In genomic region chr4:88916306-88916705, GRCm38 (mm10) we compare ENCODE assay signal across 29 mouse cellular contexts. TPM values are rescaled to one million over a fixed set of nuclear protein-coding genes. Genes with fewer than 3 reads are reported as not detected.
DNase-seq lines count a peak whose midpoint lies in the region; ATAC-seq lines count a peak whose summit lies in the region.
"Had no signal": no experiment of that assay in that cellular context is flagged by ENCODE, and none has a peak within 500 bp of the region (broad histone marks: within the 10 kb centered on the region; RNA-seq: fewer than 3 reads in every experiment).

No protein-coding gene starts in this region.

- H3K36me3 ChIP-seq in heart, embryonic 11.5 days (ENCODE audit: control insufficient read depth, insufficient read depth, low read length): no peaks in the 10 kb centered on the region
- H3K36me3 ChIP-seq in midbrain, embryonic 10.5 days: no peaks in the 10 kb centered on the region
- H3K36me3 ChIP-seq: embryonic facial prominence, embryonic 15.5 days; forebrain, embryonic 10.5 days; forebrain, embryonic 15.5 days; intestine, embryonic 15.5 days had no signal

- intact Hi-C loops in heart, postnatal 10 days (cut with DNase I): no loop called here

- 74% methylated on average over 4 of the region's 4 CpGs for WGBS in heart, embryonic 11.5 days (ENCODE audit: insufficient replicate concordance)
- 87% methylated on average over 4 of the region's 4 CpGs for WGBS in midbrain, embryonic 10.5 days

- no peaks in the 10 kb centered on the region for H3K27me3 ChIP-seq in heart, embryonic 11.5 days (ENCODE audit: control insufficient read depth, insufficient read depth, low read length)
- no peaks in the 10 kb centered on the region for H3K27me3 ChIP-seq in midbrain, embryonic 10.5 days (ENCODE audit: low read depth, poor library complexity, severe bottlenecking)
- H3K27me3 ChIP-seq: embryonic facial prominence, embryonic 15.5 days; forebrain, embryonic 15.5 days; intestine, embryonic 15.5 days; Patski had no signal

- ATAC-seq in heart, embryonic 11.5 days (replicated peaks; ENCODE audit: insufficient number of reproducible peaks, low FRiP score, low TSS enrichment): no peak
- ATAC-seq: activated CD4-positive, CD25-positive, alpha-beta regulatory T cell, adult 4 months; forebrain, embryonic 15.5 days; intestine, embryonic 15.5 days; Patski had no signal

- H3K4me1 ChIP-seq in heart, embryonic 11.5 days (ENCODE audit: control insufficient read depth, insufficient read depth, low read length): no peaks in the 10 kb centered on the region
- no peaks in the 10 kb centered on the region for H3K4me1 ChIP-seq in midbrain, embryonic 10.5 days
- H3K4me1 ChIP-seq: embryonic facial prominence, embryonic 15.5 days; forebrain, embryonic 10.5 days; forebrain, embryonic 15.5 days; intestine, embryonic 15.5 days had no signal

- no peak overlapping the region for H3K4me3 ChIP-seq in heart, embryonic 11.5 days (ENCODE audit: low read depth, low read length)
- H3K4me3 ChIP-seq in midbrain, embryonic 10.5 days: no peak overlapping the region
- H3K4me3 ChIP-seq: embryonic facial prominence, embryonic 15.5 days; erythroblast, embryonic 14.5 days; forebrain, embryonic 10.5 days; forebrain, embryonic 15.5 days; intestine, embryonic 15.5 days had no signal

- no peak overlapping the region for H3K4me2 ChIP-seq in heart, embryonic 11.5 days
- H3K4me2 ChIP-seq: embryonic facial prominence, embryonic 15.5 days; forebrain, embryonic 15.5 days; hindbrain, embryonic 14.5 days; intestine, embryonic 15.5 days had no signal

- DNase-seq in adrenal gland, adult 2 months: peak; percentile 53
- no peak for DNase-seq in adrenal gland, adult 18-20 months (ENCODE audit: low spot score in 2 of 2)
- DNase-seq in heart, postnatal 10 days: peak; percentile 23 to 27
- DNase-seq in adrenal gland, adult 8-10 months: peak; percentile 10
- DNase-seq in adrenal gland, postnatal 36 days: peak; percentile 38 to 51
- no peak for DNase-seq in midbrain, embryonic 10.5 days (ENCODE audit: low spot score)
- DNase-seq: cerebellum, adult 18-20 months; cerebellum, adult 9-11 months; embryo, embryonic 11 days; gastrocnemius, postnatal 36 days; heart, adult 11 months; kidney, adult 18-20 months had no signal

- no peak overlapping the region for H3K9ac ChIP-seq in heart, embryonic 11.5 days (ENCODE audit: low read depth, low read length)
- H3K9ac ChIP-seq: embryonic facial prominence, embryonic 15.5 days; forebrain, embryonic 15.5 days; hindbrain, embryonic 14.5 days; intestine, embryonic 15.5 days had no signal

- H3K9me3 ChIP-seq in heart, embryonic 11.5 days (replicated peaks; ENCODE audit: control insufficient read depth, low read length): no peaks in the 10 kb centered on the region
- H3K9me3 ChIP-seq in midbrain, embryonic 10.5 days (replicated peaks): no peaks in the 10 kb centered on the region
- H3K9me3 ChIP-seq: embryonic facial prominence, embryonic 15.5 days; forebrain, embryonic 10.5 days; forebrain, embryonic 15.5 days; intestine, embryonic 15.5 days had no signal

- no peak overlapping the region for H3K27ac ChIP-seq in heart, embryonic 11.5 days (ENCODE audit: low read depth, low read length)
- H3K27ac ChIP-seq in midbrain, embryonic 10.5 days (replicated peaks): no peak overlapping the region
- H3K27ac ChIP-seq: embryonic facial prominence, embryonic 15.5 days; forebrain, embryonic 10.5 days; forebrain, embryonic 15.5 days; hindbrain, embryonic 14.5 days; intestine, embryonic 15.5 days had no signal

RNA-seq across cellular contexts. Expression of gene Ifne, which starts 36.3 kb away (rescaled TPM):
- total RNA-seq in adrenal gland, adult 2 months (2021): not detected
- not detected in 2 replicates for polyA plus RNA-seq in adrenal gland, adult 2 months (2012; rRNA removed)
- total RNA-seq in adrenal gland, adult 18-20 months (2021): not detected
- not detected for total RNA-seq in heart, postnatal 10 days (2021)
- polyA plus RNA-seq in heart, embryonic 11.5 days (2014; fragmentation: Nextera tagmentation; extraction: Ambion mirVana): not detected in 2 replicates
- total RNA-seq in adrenal gland, adult 8-10 months (2022): not detected
- total RNA-seq in adrenal gland, postnatal 36 days (2021): not detected
- not detected in 2 replicates for polyA plus RNA-seq in midbrain, embryonic 10.5 days (2016; fragmentation: Nextera tagmentation; extraction: Ambion mirVana)
- total RNA-seq: common myeloid progenitor, adult 5-6 weeks; gastrocnemius, adult 8-10 months; gastrocnemius, postnatal 36 days; heart, postnatal 14 days; hematopoietic stem cell, adult 5-6 weeks; MEL had no signal
- polyA plus RNA-seq: activated CD4-positive, CD25-positive, alpha-beta regulatory T cell, adult 4 months; C2C12; embryonic facial prominence, embryonic 11.5 days; embryonic facial prominence, embryonic 15.5 days; erythroblast, embryonic 14.5 days; forebrain, embryonic 10.5 days; forebrain, embryonic 15.5 days; heart, embryonic 14.5 days; hindbrain, embryonic 14.5 days; intestine, embryonic 15.5 days had no signal

Comparison
In these comparisons a context has a peak if more than half of its experiments do, and no peak if none do; other contexts are left out.
1. DNase-seq: peak in adrenal gland, adult 2 months (single experiment), heart, postnatal 10 days (2 of 2), adrenal gland, adult 8-10 months (single experiment) and adrenal gland, postnatal 36 days (2 of 2); none in adrenal gland, adult 18-20 months (0 of 2) and midbrain, embryonic 10.5 days (single experiment).